Mouse (Mus musculus): ENCODE results near the gene Adat3. TPM values are rescaled to one million over a fixed set of nuclear protein-coding genes. Genes with fewer than 3 reads are reported as not detected.
A peak's percentile ranks its signal among the peaks of the same experiment; 100 is the strongest.
"Not testable (repeated sequence)": the region's sequence is repeated elsewhere in the genome, so short reads cannot be mapped to it uniquely, and the experiment has no call there.

Adat3 gene
- polyA plus RNA-seq, 1 experiment from 2014 or later, result 6.1 TPM

- no peaks in the 10 kb centered on the region for H3K27me3 ChIP-seq
These were observed 684 bp downstream of the Adat3 start for GRCm38 (mm10) chr10:80603364-80603763.

GRCm38 (mm10) chr10:80604001-80604509 is 1.4 kb downstream of the Adat3 start:
- peak overlapping the region; percentile 77 for H3K4me2 ChIP-seq
- H3K4me3 ChIP-seq (replicated peaks), result peak overlapping the region; percentile 68
- H3K9ac ChIP-seq (replicated peaks), result peak overlapping the region; percentile 65
- H3K9me3 ChIP-seq, result no peaks in the 10 kb centered on the region
- H3K36me3 ChIP-seq, result peaks cover 32% of the 10 kb centered on the region
- no peak for ATAC-seq (ENCODE audit: insufficient number of reproducible peaks, insufficient read depth, low FRiP score, low TSS enrichment, low read depth)
- no peaks in the 10 kb centered on the region for H3K27me3 ChIP-seq
- 89% methylated on average over 7 of the region's 7 CpGs for WGBS
- peaks cover 15% of the 10 kb centered on the region for H3K4me1 ChIP-seq (replicated peaks)
- H3K27ac ChIP-seq, result 0 out of 2 replicates have a peak overlapping the region, but pooled peaks have one; percentile 82

More at GRCm38 (mm10) chr10:80603364-80603763, 684 bp downstream of the Adat3 start:
- peak; percentile 5; the same call in 1 of the 2 replicates for ATAC-seq (ENCODE audit: insufficient number of reproducible peaks, insufficient read depth, low FRiP score, low TSS enrichment, low read depth)
- Histone ChIP-seq H3K4me2 (peak overlapping the region; percentile 77), H3K9ac (replicated peaks) (peak overlapping the region; percentile 65), H3K9me3 (no peaks in the 10 kb centered on the region), H3K36me3 (peaks cover 26% of the 10 kb centered on the region), H3K4me3 (replicated peaks) (peak overlapping the region; percentile 68), H3K27ac (peak overlapping the region; percentile 82), H3K4me1 (replicated peaks) (peaks cover 15% of the 10 kb centered on the region)
- 41% methylated on average over 7 of the region's 7 CpGs for WGBS

- Histone ChIP-seq H3K36me3 (peaks cover 42% of the 10 kb centered on the region), H3K9ac (replicated peaks) (0 out of 2 replicates have a peak overlapping the region, but pooled peaks have one; percentile 27)
- no peak for ATAC-seq (ENCODE audit: insufficient number of reproducible peaks, insufficient read depth, low FRiP score, low TSS enrichment, low read depth)
These were observed 2.3 kb downstream of the Adat3 start for GRCm38 (mm10) chr10:80604988-80605387.

GRCm38 (mm10) chr10:80605721-80606120 is 3.0 kb downstream of the Adat3 start, which contains the start of gene Gm49322:
Gene Gm49322, plus strand, starts transcription at chr10:80606021.
- H3K27ac ChIP-seq; H3K4me3 ChIP-seq (replicated peaks); ATAC-seq (ENCODE audit: insufficient number of reproducible peaks, insufficient read depth, low FRiP score, low TSS enrichment, low read depth); H3K9me3 ChIP-seq; H3K27me3 ChIP-seq; H3K4me2 ChIP-seq: not testable (repeated sequence)
- peaks cover 15% of the 10 kb centered on the region for H3K4me1 ChIP-seq (replicated peaks)
- H3K36me3 ChIP-seq, result peaks cover 47% of the 10 kb centered on the region
- WGBS, result 85% methylated on average over 4 of the region's 4 CpGs
- H3K9ac ChIP-seq (replicated peaks), result 0 out of 2 replicates have a peak within 1 kb of the TSS, but pooled peaks have one; percentile 27

More at GRCm38 (mm10) chr10:80604988-80605387, 2.3 kb downstream of the Adat3 start:
- Histone ChIP-seq H3K27me3 (no peaks in the 10 kb centered on the region), H3K27ac (no peak overlapping the region), H3K4me1 (replicated peaks) (peaks cover 15% of the 10 kb centered on the region), H3K4me2 (no peak overlapping the region), H3K4me3 (replicated peaks) (no peak overlapping the region), H3K9me3 (no peaks in the 10 kb centered on the region)
- 96% methylated on average over 2 of the region's 2 CpGs for WGBS

GRCm38 (mm10) chr10:80606306-80606705 is 3.6 kb downstream of the Adat3 start:
- 94% methylated on average over 23 of the region's 23 CpGs for WGBS
- no peak overlapping the region for H3K4me3 ChIP-seq (replicated peaks)

GRCm38 (mm10) chr10:80606737-80607350 is 4.2 kb downstream of the Adat3 start:
- WGBS, result 97% methylated on average over 34 of the region's 34 CpGs

More at GRCm38 (mm10) chr10:80606306-80606705, 3.6 kb downstream of the Adat3 start:
- Histone ChIP-seq H3K4me1 (replicated peaks) (peaks cover 15% of the 10 kb centered on the region), H3K27me3 (no peaks in the 10 kb centered on the region), H3K4me2 (no peak overlapping the region), H3K9ac (replicated peaks) (no peak overlapping the region), H3K36me3 (peaks cover 53% of the 10 kb centered on the region), H3K9me3 (no peaks in the 10 kb centered on the region), H3K27ac (no peak overlapping the region)
- no peak for ATAC-seq (ENCODE audit: insufficient number of reproducible peaks, insufficient read depth, low FRiP score, low TSS enrichment, low read depth)

DNA sequence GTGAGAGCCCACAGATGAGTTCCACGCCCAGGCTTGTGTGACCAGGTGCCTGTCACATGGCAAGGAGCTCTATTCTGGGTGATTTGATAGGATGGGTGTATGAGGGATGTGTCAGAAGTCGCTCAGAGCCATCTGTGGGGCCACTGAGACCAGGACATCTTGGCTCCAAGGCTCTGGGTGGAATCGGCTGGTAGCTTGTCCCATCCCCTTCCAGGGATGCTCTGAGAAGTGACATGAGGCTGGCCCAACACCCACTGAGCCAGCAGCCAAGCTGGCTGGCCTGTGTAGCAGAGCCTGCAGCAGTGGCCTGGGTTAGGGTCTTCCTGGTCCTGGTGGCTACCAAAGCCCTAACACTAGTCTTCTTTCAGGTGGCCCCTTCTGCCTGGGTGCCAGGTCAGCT is 5.8 kb downstream of the Adat3 start:
- Histone ChIP-seq H3K4me1 (replicated peaks) (peaks cover 9% of the 10 kb centered on the region), H3K27me3 (no peaks in the 10 kb centered on the region), H3K27ac (no peak overlapping the region), H3K9ac (replicated peaks) (no peak overlapping the region), H3K36me3 (peaks cover 71% of the 10 kb centered on the region), H3K4me2 (no peak overlapping the region), H3K9me3 (no peaks in the 10 kb centered on the region), H3K4me3 (replicated peaks) (no peak overlapping the region)
- ATAC-seq (ENCODE audit: insufficient number of reproducible peaks, insufficient read depth, low FRiP score, low TSS enrichment, low read depth), result no peak
- WGBS, result 90% methylated on average over 3 of the region's 3 CpGs

More at GRCm38 (mm10) chr10:80606737-80607350, 4.2 kb downstream of the Adat3 start:
- peaks cover 15% of the 10 kb centered on the region for H3K4me1 ChIP-seq (replicated peaks)
- H3K27me3 ChIP-seq, result no peaks in the 10 kb centered on the region
- peaks cover 57% of the 10 kb centered on the region for H3K36me3 ChIP-seq
- no peak overlapping the region for H3K27ac ChIP-seq
- no peaks in the 10 kb centered on the region for H3K9me3 ChIP-seq
- no peak overlapping the region for H3K4me2 ChIP-seq
- H3K4me3 ChIP-seq (replicated peaks), result 0 out of 2 replicates have a peak overlapping the region, but pooled peaks have one; percentile 2
- ATAC-seq (ENCODE audit: insufficient number of reproducible peaks, insufficient read depth, low FRiP score, low TSS enrichment, low read depth), result no peak
- no peak overlapping the region for H3K9ac ChIP-seq (replicated peaks)

DNA sequence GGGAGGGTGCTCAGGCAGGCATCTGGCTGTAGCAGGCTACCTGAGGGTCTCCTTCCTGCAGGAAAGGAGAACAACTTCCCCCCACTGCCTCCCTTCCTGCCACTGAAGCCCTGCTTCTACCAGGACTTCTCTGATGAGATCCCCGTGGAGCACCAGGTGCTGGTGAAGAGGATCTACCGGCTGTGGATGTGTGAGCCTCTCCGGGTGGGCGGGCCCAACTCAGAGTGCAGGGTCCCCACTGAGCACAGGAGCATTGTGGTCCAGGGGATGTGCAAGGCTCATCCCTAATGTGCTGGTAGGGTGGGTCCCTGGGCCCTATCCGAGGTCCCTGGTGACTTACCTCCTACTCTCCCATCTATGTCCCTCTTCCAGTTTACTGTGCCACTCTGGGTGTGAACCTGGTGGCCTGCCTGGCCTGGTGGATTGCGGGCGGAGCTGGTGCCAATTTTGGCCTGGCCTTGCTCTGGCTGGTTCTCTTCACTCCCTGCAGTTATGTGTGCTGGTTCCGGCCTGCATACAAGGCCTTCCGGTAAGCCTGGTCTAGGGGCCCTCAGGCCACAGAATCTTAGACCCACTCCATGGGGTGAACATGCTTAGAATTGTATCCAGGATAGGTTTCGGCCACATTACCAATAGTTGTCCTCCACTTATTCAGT is 6.7 kb downstream of the Adat3 start:
- Histone ChIP-seq H3K27me3 (no peaks in the 10 kb centered on the region), H3K36me3 (peaks cover 80% of the 10 kb centered on the region), H3K4me2 (no peak overlapping the region), H3K9ac (replicated peaks) (no peak overlapping the region; the same call in 1 of the 2 replicates), H3K4me3 (replicated peaks) (no peak overlapping the region), H3K4me1 (replicated peaks) (no peaks in the 10 kb centered on the region), H3K27ac (no peak overlapping the region), H3K9me3 (no peaks in the 10 kb centered on the region)
- no peak for ATAC-seq (ENCODE audit: insufficient number of reproducible peaks, insufficient read depth, low FRiP score, low TSS enrichment, low read depth)
- WGBS, result 95% methylated on average over 10 of the region's 10 CpGs

GRCm38 (mm10) chr10:80610116-80610785 is 7.6 kb downstream of the Adat3 start:
- ATAC-seq (ENCODE audit: insufficient number of reproducible peaks, insufficient read depth, low FRiP score, low TSS enrichment, low read depth), result no peak
- H3K4me1 ChIP-seq (replicated peaks), result no peaks in the 10 kb centered on the region
- H3K4me3 ChIP-seq (replicated peaks), result no peak overlapping the region
- H3K4me2 ChIP-seq, result no peak overlapping the region
- no peak overlapping the region for H3K9ac ChIP-seq (replicated peaks)
- H3K36me3 ChIP-seq, result peaks cover 88% of the 10 kb centered on the region
- no peaks in the 10 kb centered on the region for H3K27me3 ChIP-seq
- H3K27ac ChIP-seq, result no peak overlapping the region
- 91% methylated on average over 9 of the region's 9 CpGs for WGBS
- no peaks in the 10 kb centered on the region for H3K9me3 ChIP-seq

DNA sequence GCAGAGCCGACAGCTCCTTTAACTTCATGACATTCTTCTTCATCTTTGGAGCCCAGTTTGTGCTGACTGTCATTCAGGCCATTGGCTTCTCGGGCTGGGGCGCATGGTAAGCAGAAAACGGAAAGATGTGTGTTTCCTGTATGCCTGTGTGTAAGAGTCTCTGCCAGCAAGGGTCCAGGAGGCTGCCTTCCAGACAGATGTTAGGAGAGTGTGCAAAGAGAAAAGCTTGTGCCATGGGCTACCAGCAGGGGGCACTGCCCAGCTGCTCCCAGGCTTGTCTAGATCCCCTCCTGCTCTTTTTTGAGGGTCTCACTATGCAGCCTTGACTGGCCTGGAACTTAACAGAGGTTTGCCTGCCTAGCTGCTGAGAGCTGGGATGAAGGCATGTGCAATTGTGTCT is 8.3 kb downstream of the Adat3 start:
- no peak overlapping the region for H3K27ac ChIP-seq
- no peaks in the 10 kb centered on the region for H3K9me3 ChIP-seq
- H3K36me3 ChIP-seq, result peaks cover 94% of the 10 kb centered on the region
- WGBS, result 81% methylated on average over 4 of the region's 4 CpGs
- no peaks in the 10 kb centered on the region for H3K27me3 ChIP-seq
- H3K4me2 ChIP-seq, result no peak overlapping the region
- H3K4me1 ChIP-seq (replicated peaks), result no peaks in the 10 kb centered on the region
- no peak overlapping the region for H3K9ac ChIP-seq (replicated peaks)
- no peak for ATAC-seq (ENCODE audit: insufficient number of reproducible peaks, insufficient read depth, low FRiP score, low TSS enrichment, low read depth)
- H3K4me3 ChIP-seq (replicated peaks), result no peak overlapping the region

DNA sequence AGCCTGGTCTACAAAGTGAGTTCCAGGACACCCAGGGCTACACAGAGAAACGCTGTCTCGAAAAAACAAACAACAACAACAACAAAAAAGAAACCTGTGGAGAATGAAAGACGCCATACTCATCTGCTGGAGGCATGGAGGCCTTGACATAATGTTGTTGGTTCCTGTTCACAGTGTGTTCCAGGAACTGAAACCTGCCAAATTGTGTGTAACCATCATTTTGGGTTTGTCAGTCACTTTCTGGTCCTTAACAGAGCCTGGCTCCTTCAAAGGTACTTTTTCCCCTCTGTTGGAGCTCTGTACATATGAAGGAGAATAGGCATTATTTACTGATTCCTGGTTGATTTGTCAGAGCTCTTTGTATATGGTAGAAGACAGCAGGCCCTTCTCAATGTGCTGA is 9.2 kb downstream of the Adat3 start:
- Histone ChIP-seq H3K4me2 (no peak overlapping the region), H3K9ac (replicated peaks) (no peak overlapping the region), H3K4me1 (replicated peaks) (no peaks in the 10 kb centered on the region), H3K27ac (no peak overlapping the region), H3K9me3 (no peaks in the 10 kb centered on the region), H3K4me3 (replicated peaks) (no peak overlapping the region), H3K36me3 (peaks cover 90% of the 10 kb centered on the region), H3K27me3 (no peaks in the 10 kb centered on the region)
- ATAC-seq (ENCODE audit: insufficient number of reproducible peaks, insufficient read depth, low FRiP score, low TSS enrichment, low read depth), result no peak
- 96% methylated on average over 3 of the region's 3 CpGs for WGBS
